Mouse (Mus musculus): ENCODE results near the gene 6820408C15Rik.

6820408C15Rik gene

DNA sequence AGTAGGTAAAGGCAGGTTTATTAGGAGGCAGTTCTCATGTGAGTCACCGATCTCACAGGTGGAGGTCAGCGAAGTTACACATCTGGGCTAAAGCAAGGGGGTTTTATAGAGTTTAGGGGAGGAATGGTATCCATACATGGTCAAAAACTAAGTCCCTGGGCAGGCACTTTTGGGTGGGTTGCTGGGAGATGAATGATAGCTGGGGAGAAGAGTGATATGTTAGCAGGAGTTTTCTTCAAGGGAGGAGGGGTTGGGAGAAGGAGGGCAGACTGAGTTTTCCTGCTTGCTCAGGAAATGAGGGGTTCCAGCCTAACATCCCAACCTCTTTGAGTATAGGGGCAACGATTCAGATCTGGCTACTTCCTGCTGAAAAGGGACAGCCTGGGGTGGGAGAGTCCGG, at the start of gene 6820408C15Rik:
Gene 6820408C15Rik, plus strand, starts transcription at position 301 of the 400 bp plus-strand sequence.
- DNase-seq (ENCODE audit: low read depth, low spot score) = no peak

GRCm38 (mm10) chr2:152367917-152368316, 47.5 kb upstream of the 6820408C15Rik start:
- DNase-seq (ENCODE audit: low read depth, low spot score) = no peak

DNA sequence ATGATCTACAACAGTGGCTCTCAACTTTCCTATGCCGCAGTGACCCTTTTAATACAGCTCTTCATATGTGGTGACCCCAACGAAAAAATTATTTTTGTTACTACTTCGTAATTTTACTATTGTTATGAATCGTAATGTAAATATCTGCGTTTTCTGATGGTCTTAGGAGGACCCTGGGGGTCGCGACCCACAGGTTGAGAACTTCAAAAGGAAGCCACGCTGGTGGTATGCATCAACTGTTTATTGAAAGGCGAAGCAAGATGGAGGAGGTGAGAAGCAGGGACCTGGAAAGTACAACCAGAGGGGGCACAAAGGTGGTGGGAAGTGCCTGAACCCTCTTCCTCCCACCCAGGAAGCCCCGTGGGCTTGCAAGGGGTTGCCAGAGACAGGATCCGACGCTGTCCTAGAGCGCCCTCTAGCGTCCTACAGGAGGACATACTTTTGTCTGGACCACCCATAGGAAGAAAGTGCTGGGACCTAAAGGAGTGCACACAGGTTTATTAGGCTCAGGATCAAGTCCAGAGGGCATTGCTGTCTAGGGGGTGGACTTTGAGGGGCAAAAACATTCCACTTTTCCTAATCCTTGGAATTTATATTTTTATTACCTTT, 46.8 kb upstream of the 6820408C15Rik start:
- peak; percentile 68 for DNase-seq (ENCODE audit: low read depth, low spot score)

DNA sequence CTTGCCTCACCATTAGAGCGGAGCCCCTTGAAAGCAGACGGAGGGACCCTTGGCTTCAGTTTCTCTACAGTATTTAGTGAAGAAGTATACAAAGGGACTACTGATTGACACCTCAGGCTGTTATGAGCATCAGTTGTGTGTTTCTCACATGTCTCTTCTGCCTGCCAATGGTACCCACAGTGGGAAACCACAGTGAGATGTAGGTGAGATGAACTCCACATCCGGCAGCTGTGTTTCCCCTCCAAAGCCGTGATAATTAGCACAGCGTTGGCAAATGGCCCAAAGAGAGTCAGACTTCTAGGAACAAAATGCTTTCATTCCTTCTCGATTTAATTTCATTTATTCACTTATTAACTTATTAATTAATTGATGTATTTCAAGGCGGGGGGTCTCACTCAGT, 43.3 kb upstream of the 6820408C15Rik start:
- DNase-seq (ENCODE audit: low read depth, low spot score) = no peak

GRCm38 (mm10) chr2:152372661-152373060, 42.7 kb upstream of the 6820408C15Rik start:
- no peak for DNase-seq (ENCODE audit: low read depth, low spot score)

- no peak for DNase-seq (ENCODE audit: low read depth, low spot score)
These were observed 41.8 kb upstream of the 6820408C15Rik start for GRCm38 (mm10) chr2:152373547-152373946.

DNA sequence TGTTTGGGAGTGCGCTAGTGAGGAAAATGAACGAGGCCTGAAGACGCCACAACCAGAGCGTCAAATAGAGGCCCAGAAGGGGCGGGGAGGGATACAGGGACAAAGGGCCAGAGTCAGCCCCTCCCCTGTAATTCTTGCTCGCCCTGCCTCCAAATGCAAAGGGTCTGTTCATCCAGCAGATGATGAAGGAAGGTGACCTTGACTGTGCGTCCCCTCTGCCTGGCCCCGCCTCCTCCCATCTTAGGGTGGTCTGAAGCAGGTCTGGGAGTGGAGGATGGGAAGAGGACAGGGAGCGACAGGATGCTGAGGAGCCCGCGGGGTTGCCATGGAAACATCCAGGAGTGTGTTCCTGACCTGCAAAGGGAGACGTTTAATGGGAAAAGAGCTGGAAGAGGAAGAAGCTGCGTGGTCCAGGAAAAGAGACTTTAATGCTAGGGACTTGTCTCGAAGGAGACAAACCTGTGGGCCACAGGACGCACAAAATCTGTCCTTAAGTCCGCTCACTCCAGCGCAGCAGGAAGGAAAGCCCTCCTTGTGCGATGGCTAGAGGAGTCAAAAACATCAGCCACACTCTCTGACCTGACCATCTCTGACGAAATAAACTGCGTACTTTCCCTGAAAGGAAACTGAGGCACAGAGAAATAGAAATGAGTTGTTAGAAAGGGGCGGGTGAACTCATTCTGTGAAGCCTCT, 39.6 kb upstream of the 6820408C15Rik start:
- DNase-seq (ENCODE audit: low read depth, low spot score) = peak; percentile 57

DNA sequence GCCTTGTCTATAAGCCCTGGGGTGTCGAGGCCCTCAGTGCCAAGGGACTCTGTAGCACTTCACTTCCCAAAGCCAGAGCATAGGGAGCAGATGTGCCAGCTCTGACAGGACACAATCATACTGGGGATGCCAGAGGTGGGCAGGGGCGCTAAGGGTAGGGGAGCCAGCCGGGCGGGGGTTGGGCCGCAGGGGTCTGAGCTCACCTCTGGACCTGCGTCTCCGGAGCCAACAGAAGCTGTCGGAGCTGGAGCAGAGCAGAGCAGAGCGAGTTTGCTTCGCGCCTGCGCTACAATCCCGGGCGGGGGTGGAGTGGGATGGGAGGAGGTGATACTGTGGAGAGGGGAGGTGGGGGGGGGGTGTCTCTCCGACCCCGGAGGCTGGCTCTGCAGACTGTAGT, 39.0 kb upstream of the 6820408C15Rik start, which contains the start of gene Nrsn2:
Gene Nrsn2, minus strand, starts transcription at position 294 of the 397 bp plus-strand sequence.
- DNase-seq (ENCODE audit: low read depth, low spot score) = no peak

DNA sequence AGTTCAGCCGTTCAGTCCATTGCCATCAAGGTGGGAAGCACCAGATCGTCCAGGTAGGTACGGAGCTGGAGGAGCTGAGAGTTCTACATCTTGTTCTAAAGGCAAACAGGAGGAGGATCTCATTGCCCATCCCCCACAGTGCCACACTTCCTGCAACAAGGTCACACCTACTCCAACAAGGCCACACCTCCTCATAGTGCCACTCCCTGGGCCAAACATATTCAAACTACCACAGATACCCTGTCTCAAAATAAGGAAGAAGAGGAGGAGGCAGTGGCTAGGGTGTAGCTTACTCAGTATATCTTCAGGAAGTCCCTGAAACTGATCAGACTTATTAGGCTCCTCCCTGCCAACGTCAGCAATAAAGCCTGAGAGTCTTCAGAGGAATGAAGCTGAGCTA, 31.2 kb upstream of the 6820408C15Rik start:
- no peak for DNase-seq (ENCODE audit: low read depth, low spot score)

DNA sequence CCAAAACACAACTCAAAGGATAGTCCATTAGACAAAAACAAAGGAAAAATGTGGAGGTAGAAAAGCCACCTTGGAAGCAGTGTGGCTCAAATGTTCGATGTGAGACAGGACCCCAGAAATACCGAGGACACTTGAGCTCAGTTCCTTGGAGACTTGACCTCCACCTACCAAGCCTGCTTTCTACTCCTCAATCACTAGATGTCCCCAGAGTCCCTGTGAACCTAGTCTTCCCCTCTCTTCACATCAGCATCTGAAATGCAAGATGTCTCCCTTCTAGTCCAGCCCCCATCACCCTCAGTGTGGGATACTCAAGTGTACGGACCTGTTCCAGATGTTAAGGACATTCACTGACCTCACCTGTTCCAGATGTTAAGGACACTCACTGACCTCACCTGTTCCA, 22.6 kb upstream of the 6820408C15Rik start:
- DNase-seq (ENCODE audit: low read depth, low spot score) = peak; percentile 57

GRCm38 (mm10) chr2:152393225-152394017, 22.0 kb upstream of the 6820408C15Rik start:
- DNase-seq (ENCODE audit: low read depth, low spot score) = no peak

DNA sequence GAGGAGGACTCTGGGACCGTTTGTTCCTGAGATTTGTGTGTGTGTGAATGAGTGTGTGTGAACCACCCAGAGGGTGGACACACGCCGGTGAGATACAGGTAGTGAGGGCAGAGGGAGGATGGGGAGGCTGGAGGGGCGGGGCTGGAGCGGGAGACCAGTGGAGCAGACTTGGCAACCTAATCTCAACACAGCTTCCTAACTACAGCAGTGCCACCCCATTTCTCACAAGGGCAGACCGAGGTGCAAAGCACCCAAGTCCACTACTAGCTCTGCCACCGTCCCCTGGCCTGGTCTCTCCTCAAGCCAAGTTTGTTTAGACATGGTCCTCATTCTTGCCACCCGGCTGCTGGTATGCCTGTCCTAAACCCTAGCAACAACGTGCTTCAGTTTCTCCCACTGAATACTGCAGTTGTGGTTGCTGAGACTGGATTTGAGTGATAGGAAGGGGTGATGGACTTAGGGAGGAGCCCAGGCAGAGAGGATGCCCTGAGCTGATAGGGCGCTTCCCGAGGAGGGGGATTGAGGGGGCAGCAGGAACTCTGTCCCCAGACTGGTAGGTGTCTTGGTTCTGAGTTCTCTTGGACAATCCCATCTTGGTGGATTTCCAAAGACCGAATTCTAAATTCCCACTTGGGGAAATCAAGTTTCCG, 20.0 kb upstream of the 6820408C15Rik start:
- DNase-seq (ENCODE audit: low read depth, low spot score) = no peak

GRCm38 (mm10) chr2:152396110-152397003, 19.0 kb upstream of the 6820408C15Rik start:
- DNase-seq (ENCODE audit: low read depth, low spot score) = peak; percentile 96

DNA sequence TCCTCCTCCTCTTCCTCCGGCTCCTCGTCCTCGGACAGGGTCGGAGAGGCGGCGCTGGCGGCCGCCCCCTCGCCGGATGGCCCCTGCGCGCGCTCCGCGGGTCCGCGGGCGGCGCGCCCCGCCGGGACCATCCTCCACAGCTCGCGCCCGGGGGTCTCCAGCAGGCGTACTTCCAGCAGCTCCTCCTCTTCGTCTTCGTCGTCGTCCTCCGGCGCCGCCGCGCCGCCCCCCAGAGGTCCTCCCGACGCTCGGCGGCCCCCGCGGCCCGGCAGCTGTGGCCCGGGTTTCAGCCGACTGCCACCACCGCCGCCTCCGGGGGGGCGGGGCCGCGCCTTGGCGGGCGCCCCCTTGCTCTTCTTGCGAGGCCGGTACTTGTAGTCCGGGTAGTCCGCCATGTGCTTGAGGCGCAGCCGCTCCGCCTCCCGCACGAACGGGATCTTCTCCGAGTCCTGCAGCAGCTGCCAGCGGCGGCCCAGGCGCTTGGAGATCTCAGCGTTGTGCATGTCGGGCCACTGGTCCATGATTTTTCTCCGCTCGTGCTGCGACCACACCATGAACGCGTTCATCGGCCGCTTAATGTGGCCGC, 18.3 kb upstream of the 6820408C15Rik start:
- DNase-seq (ENCODE audit: low read depth, low spot score) = peak; percentile 70

DNA sequence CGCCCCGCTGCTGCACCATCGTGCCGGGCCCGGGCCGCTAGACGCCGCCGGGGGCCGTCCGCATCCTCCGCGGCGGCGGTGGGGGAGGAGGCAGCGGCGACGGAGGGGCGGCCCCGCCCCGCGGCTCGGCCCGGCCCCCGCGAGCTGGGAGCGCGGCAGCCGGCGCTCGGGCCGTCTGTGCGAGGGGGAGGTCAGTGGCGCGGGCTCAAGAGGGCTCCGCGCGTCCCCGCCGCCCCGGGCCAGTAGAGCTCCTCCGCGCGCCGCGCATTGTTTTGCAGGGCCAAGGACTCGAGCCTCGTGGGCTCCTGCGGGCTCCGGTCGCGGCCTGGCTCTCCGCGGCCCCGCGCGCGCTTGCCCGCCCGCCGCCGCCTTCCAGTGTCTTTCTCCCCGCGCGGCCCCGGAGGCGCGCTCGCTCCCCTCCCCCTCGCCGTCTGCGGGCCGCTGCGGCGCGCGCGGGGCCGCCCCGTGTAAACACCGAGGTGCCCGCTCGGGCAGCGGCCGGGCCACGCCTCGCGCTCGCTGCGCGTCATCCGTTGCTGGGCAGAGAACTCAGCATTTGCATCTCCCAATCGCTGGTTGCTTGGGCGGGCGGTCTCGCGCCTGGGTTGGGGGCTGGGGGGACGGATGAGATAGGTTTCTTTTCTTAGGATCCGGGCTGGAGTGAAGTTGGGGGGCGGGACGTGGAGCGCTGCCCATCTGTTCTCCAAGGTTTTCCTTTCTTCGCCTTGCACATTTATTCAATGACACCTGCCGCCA, 17.5 kb upstream of the 6820408C15Rik start, which contains the start of gene Sox12:
Gene Sox12, minus strand, starts transcription at position 384 of the 756 bp plus-strand sequence.
- peak; percentile 98 for DNase-seq (ENCODE audit: low read depth, low spot score)

DNA sequence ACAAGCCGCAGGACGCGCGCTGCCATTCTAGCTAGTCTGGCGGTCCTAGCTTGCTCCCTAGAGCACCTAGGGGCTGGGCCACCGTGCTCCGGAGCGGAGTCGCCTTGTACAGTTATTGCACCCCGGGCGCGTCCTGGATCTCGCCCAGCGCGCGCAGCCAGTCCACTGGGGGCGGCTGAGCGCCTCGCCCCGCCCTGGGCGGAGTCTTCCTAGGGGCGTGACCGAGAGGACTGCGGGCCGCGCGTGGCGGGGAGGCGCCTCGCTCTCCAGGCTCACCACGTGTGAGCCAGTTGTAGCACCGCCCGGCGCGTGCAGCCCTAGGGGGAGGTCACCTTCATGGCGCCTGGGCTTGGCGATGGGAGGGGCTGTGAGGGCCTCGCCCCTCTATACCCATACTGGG, 16.7 kb upstream of the 6820408C15Rik start:
- peak; percentile 93 for DNase-seq (ENCODE audit: low read depth, low spot score)

DNA sequence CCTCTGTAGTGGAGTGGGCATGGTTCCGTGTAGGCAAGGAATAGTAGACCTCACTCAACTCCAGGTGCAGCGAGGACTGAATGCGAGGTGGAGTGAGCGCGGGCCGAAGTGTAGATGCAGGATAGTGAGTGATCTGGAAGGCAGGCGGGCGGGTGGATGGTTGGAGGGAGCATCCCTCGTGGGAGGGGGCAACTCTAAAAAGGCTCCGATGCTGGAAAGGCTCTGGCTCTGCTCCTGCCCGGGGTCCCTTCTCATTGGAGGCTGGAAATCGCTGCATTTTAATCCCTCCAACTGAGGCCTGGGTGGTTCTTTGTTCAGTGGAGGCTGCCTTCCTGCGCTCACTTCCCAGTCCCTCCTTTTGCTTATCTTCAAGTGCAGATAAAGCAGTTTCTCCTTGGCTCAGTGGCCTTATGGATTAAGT, 16.3 kb upstream of the 6820408C15Rik start:
- DNase-seq (ENCODE audit: low read depth, low spot score) = no peak

DNA sequence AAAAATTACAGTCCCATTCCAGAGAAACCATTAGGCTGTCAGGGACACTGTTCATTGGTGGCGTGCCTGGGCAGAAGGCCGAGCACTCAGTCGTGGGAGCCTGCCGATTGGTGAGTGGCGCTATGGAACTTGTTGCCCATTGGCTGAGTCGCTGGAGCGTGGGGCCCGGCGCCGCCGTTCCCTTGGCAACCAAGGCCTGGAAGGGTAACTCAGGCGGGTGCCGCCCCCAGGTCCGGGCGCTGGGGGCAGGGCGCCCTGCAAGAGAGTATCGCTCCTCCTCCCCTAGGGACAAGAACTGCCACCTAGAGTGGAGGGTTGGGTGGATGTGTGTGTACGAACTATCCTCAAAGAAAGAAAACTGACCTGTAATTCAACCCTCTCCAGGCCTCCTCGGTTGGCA, 9.3 kb upstream of the 6820408C15Rik start:
- peak; percentile 91 for DNase-seq (ENCODE audit: low read depth, low spot score)

- no peak for DNase-seq (ENCODE audit: low read depth, low spot score)
These were observed 5.6 kb upstream of the 6820408C15Rik start for GRCm38 (mm10) chr2:152409781-152410180.

GRCm38 (mm10) chr2:152410971-152411371, 4.4 kb upstream of the 6820408C15Rik start:
- peak; percentile 94 for DNase-seq (ENCODE audit: low read depth, low spot score)

Measured in embryo, embryonic 11.5 days (tissue).